11 mouse cellular contexts compared by ENCODE assay signal in the genomic region with DNA sequence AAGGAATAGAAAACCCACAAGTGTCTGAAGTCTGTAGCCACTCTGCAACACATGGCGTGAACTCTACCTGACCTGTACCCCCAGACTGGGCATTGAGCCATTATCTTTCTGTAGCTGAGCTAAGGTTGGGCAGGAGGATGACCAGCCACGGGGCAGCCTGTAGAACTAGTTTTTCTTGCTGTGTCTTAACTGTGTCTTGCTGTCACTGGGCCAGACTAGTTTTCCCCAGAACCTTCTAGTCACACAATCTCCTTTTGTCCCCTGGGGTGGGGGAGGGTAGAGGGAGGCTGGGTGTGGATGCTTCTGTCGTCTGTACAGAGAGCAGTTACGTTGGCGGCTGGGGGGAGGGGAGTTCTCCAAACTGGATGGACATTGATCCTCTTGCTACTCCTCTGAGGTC. TPM values are rescaled to one million over a fixed set of nuclear protein-coding genes. Genes with fewer than 3 reads are reported as not detected.
DNase-seq lines count a peak whose midpoint lies in the region; ATAC-seq lines count a peak whose summit lies in the region.
"Had no signal": no experiment of that assay in that cellular context is flagged by ENCODE, and none has a peak within 500 bp of the region (broad histone marks: within the 10 kb centered on the region; RNA-seq: fewer than 3 reads in every experiment).

No protein-coding gene starts in this region.

- WGBS in embryonic facial prominence, embryonic 10.5 days, result 32% methylated on average over 5 of the region's 5 CpGs
- WGBS in kidney, embryonic 16.5 days, result 24% methylated on average over 5 of the region's 5 CpGs
- 48% methylated on average over 5 of the region's 5 CpGs for WGBS in midbrain, embryonic 11.5 days

- no peak overlapping the region for H3K4me3 ChIP-seq in embryonic facial prominence, embryonic 10.5 days
- H3K4me3 ChIP-seq in kidney, embryonic 16.5 days (ENCODE audit: low read length), result no peak overlapping the region
- no peak overlapping the region for H3K4me3 ChIP-seq in midbrain, embryonic 11.5 days (ENCODE audit: low read depth, low read length)

- H3K9me3 ChIP-seq in embryonic facial prominence, embryonic 10.5 days, result no peaks in the 10 kb centered on the region
- no peaks in the 10 kb centered on the region for H3K9me3 ChIP-seq in kidney, embryonic 16.5 days (ENCODE audit: low read length)
- H3K9me3 ChIP-seq in midbrain, embryonic 11.5 days (ENCODE audit: control insufficient read depth, low read length), result no peaks in the 10 kb centered on the region

- H3K4me1 ChIP-seq in embryonic facial prominence, embryonic 10.5 days, result peaks cover 48% of the 10 kb centered on the region
- H3K4me1 ChIP-seq in kidney, embryonic 16.5 days (ENCODE audit: insufficient read depth, low read length), result peaks cover 45% of the 10 kb centered on the region
- H3K4me1 ChIP-seq in midbrain, embryonic 11.5 days (ENCODE audit: control insufficient read depth, insufficient read depth, low read length), result peaks cover 9% of the 10 kb centered on the region; the same call in 1 of the 2 replicates

- peak; percentile 22 for DNase-seq in adrenal gland, postnatal 14 days
- no peak for DNase-seq in adrenal gland, adult (ENCODE audit: inconsistent age in 2 of 2, low spot score in 1 of 2)
- peak; percentile 47 for DNase-seq in embryonic facial prominence, embryonic 10.5 days (ENCODE audit: low spot score)
- peak; percentile 27 to 42 for DNase-seq in lung, postnatal 4 days
- DNase-seq in midbrain, embryonic 11.5 days (ENCODE audit: low spot score, missing footprints), result no peak
- no peak for DNase-seq in thymus, postnatal 0 days (ENCODE audit: low spot score)
- no peak for DNase-seq in heart, postnatal 4 days
- DNase-seq: heart, postnatal 14 days; midbrain, embryonic 14.5 days; thymus, postnatal 4 days had no signal

- no peaks in the 10 kb centered on the region; the same call in 1 of the 2 replicates for H3K27me3 ChIP-seq in embryonic facial prominence, embryonic 10.5 days (replicated peaks; ENCODE audit: low read depth, poor library complexity, severe bottlenecking)
- H3K27me3 ChIP-seq in kidney, embryonic 16.5 days (ENCODE audit: insufficient read depth, low read length), result no peaks in the 10 kb centered on the region
- no peaks in the 10 kb centered on the region for H3K27me3 ChIP-seq in midbrain, embryonic 11.5 days (ENCODE audit: control insufficient read depth, insufficient read depth, low read length)

- H3K4me2 ChIP-seq in kidney, embryonic 16.5 days (replicated peaks; ENCODE audit: low read depth, low read length), result no peak overlapping the region
- H3K4me2 ChIP-seq in midbrain, embryonic 11.5 days, result no peak overlapping the region

- ATAC-seq in kidney, embryonic 16.5 days (ENCODE audit: low FRiP score, low TSS enrichment), result peak; percentile 55
- no peak for ATAC-seq in midbrain, embryonic 11.5 days (ENCODE audit: low FRiP score)

- no peak overlapping the region for H3K9ac ChIP-seq in kidney, embryonic 16.5 days (replicated peaks; ENCODE audit: low read length)
- no peak overlapping the region for H3K9ac ChIP-seq in midbrain, embryonic 11.5 days (ENCODE audit: low read length)

- H3K36me3 ChIP-seq in embryonic facial prominence, embryonic 10.5 days (replicated peaks), result no peaks in the 10 kb centered on the region
- no peaks in the 10 kb centered on the region for H3K36me3 ChIP-seq in kidney, embryonic 16.5 days (ENCODE audit: insufficient read depth, low read length)
- H3K36me3 ChIP-seq in midbrain, embryonic 11.5 days (ENCODE audit: control insufficient read depth, insufficient read depth, low read length), result no peaks in the 10 kb centered on the region

- H3K27ac ChIP-seq in embryonic facial prominence, embryonic 10.5 days (replicated peaks), result peak overlapping the region; percentile 76
- peak overlapping the region; percentile 87 for H3K27ac ChIP-seq in kidney, embryonic 16.5 days (ENCODE audit: low read length)
- no peak overlapping the region for H3K27ac ChIP-seq in midbrain, embryonic 11.5 days (ENCODE audit: low read depth, low read length)

RNA-seq across cellular contexts. Expression of a gene that starts 10.9 kb away (rescaled TPM):
- total RNA-seq in adrenal gland, postnatal 14 days (2021), result 18.8 and 23.1 TPM in 2 replicates
- polyA plus RNA-seq in embryonic facial prominence, embryonic 10.5 days (2016; fragmentation: Nextera tagmentation; extraction: Ambion mirVana), result 0.34 TPM in 2 replicates
- polyA plus RNA-seq in kidney, embryonic 16.5 days (2015; fragmentation: Nextera tagmentation; extraction: Ambion mirVana), result 8.7 and 9.1 TPM in 2 replicates
- polyA plus RNA-seq in midbrain, embryonic 11.5 days (2014; fragmentation: Nextera tagmentation; extraction: Ambion mirVana), result 0.10 and 0.17 TPM in 2 replicates
- 1.9 and 2.6 TPM in 2 replicates for polyA plus RNA-seq in thymus, postnatal 0 days (2015; fragmentation: Nextera tagmentation; extraction: Ambion mirVana)
- total RNA-seq in heart, postnatal 4 days (2021), result under 1 TPM; 0.45 to 0.97 TPM

Comparison
In these comparisons a context has a peak if more than half of its experiments do, and no peak if none do; other contexts are left out.
1. DNase-seq: peak in adrenal gland, postnatal 14 days (single experiment), embryonic facial prominence, embryonic 10.5 days (single experiment) and lung, postnatal 4 days (2 of 2); none in adrenal gland, adult (0 of 2), midbrain, embryonic 11.5 days (single experiment), thymus, postnatal 0 days (single experiment) and heart, postnatal 4 days (single experiment).